ENCODE assay signal across 24 mouse cellular contexts in genomic region chr12:84947894-84948583, GRCm38 (mm10). TPM values are rescaled to one million over a fixed set of nuclear protein-coding genes. Genes with fewer than 3 reads are reported as not detected.
A peak's percentile ranks its signal among the peaks of the same experiment; 100 is the strongest.
DNase-seq lines count a peak whose midpoint lies in the region; ATAC-seq and TF ChIP-seq lines count a peak whose summit lies in the region.
"Had no signal": no experiment of that assay in that cellular context is flagged by ENCODE, and none has a peak within 500 bp of the region (broad histone marks: within the 10 kb centered on the region; RNA-seq: fewer than 3 reads in every experiment).

No protein-coding gene starts in this region.

- H3K4me1 ChIP-seq in heart, adult 2 months (ENCODE audit: control insufficient read depth, insufficient read depth, low read length), result peaks cover 11% of the 10 kb centered on the region; the same call in 1 of the 2 replicates
- H3K4me1 ChIP-seq in heart, embryonic 12.5 days (replicated peaks), result peaks cover 40% of the 10 kb centered on the region
- peaks cover 14% of the 10 kb centered on the region for H3K4me1 ChIP-seq in liver, postnatal 0 days (ENCODE audit: insufficient read depth)
- no peaks in the 10 kb centered on the region for H3K4me1 ChIP-seq in forebrain, embryonic 16.5 days (replicated peaks; ENCODE audit: control insufficient read depth, insufficient read depth, low read length)
- H3K4me1 ChIP-seq in hindbrain, embryonic 11.5 days (replicated peaks; ENCODE audit: control insufficient read depth, insufficient read depth, low read length), result no peaks in the 10 kb centered on the region
- H3K4me1 ChIP-seq: embryonic facial prominence, embryonic 12.5 days; hindbrain, embryonic 12.5 days; limb, embryonic 15.5 days had no signal

- no peaks in the 10 kb centered on the region for H3K79me2 ChIP-seq in heart, adult 2 months (replicated peaks; ENCODE audit: control insufficient read depth, insufficient read depth, low read length)

- no peaks in the 10 kb centered on the region for H3K9me3 ChIP-seq in heart, embryonic 12.5 days (replicated peaks)
- no peaks in the 10 kb centered on the region for H3K9me3 ChIP-seq in liver, postnatal 0 days (ENCODE audit: low read length)
- H3K9me3 ChIP-seq in forebrain, embryonic 16.5 days (ENCODE audit: control insufficient read depth, low read length), result no peaks in the 10 kb centered on the region
- H3K9me3 ChIP-seq in hindbrain, embryonic 11.5 days (ENCODE audit: control insufficient read depth, low read length), result no peaks in the 10 kb centered on the region
- H3K9me3 ChIP-seq: embryonic facial prominence, embryonic 12.5 days; hindbrain, embryonic 12.5 days; limb, embryonic 15.5 days; lung, embryonic 15.5 days had no signal

- peak overlapping the region; percentile 73 for H3K27ac ChIP-seq in heart, adult 2 months
- no peak overlapping the region for H3K27ac ChIP-seq in heart, embryonic 12.5 days (ENCODE audit: poor library complexity, severe bottlenecking)
- H3K27ac ChIP-seq in liver, postnatal 0 days (ENCODE audit: low read depth), result no peak overlapping the region
- H3K27ac ChIP-seq in forebrain, embryonic 16.5 days (ENCODE audit: low read length), result no peak overlapping the region
- H3K27ac ChIP-seq in hindbrain, embryonic 11.5 days (ENCODE audit: low read depth, low read length), result no peak overlapping the region
- H3K27ac ChIP-seq: embryonic facial prominence, embryonic 12.5 days; hindbrain, embryonic 12.5 days; kidney, postnatal 0 days; limb, embryonic 15.5 days; lung, embryonic 15.5 days; macrophage; stomach, postnatal 0 days had no signal

- 32% methylated on average over 2 of the region's 2 CpGs for WGBS in heart, adult 2 months
- WGBS in heart, embryonic 12.5 days, result 67% methylated on average over 2 of the region's 2 CpGs
- 64% methylated on average over 2 of the region's 2 CpGs for WGBS in liver, postnatal 0 days (ENCODE audit: insufficient replicate concordance)
- 84% methylated on average over 2 of the region's 2 CpGs for WGBS in forebrain, embryonic 16.5 days
- 87% methylated on average over 2 of the region's 2 CpGs for WGBS in hindbrain, embryonic 11.5 days

- H3K4me3 ChIP-seq in heart, adult 2 months, result no peak overlapping the region
- no peak overlapping the region for H3K4me3 ChIP-seq in heart, embryonic 12.5 days
- H3K4me3 ChIP-seq in liver, postnatal 0 days (ENCODE audit: low read depth, low read length), result no peak overlapping the region
- no peak overlapping the region for H3K4me3 ChIP-seq in forebrain, embryonic 16.5 days (replicated peaks; ENCODE audit: low read length)
- H3K4me3 ChIP-seq in hindbrain, embryonic 11.5 days (ENCODE audit: low read depth, low read length), result no peak overlapping the region
- H3K4me3 ChIP-seq: embryonic facial prominence, embryonic 12.5 days; erythroblast, embryonic 14.5 days; hindbrain, embryonic 12.5 days; limb, embryonic 15.5 days; lung, embryonic 15.5 days had no signal

- no peaks in the 10 kb centered on the region for H3K27me3 ChIP-seq in heart, adult 2 months (ENCODE audit: control insufficient read depth, insufficient read depth, low read length)
- no peaks in the 10 kb centered on the region for H3K27me3 ChIP-seq in heart, embryonic 12.5 days (replicated peaks)
- H3K27me3 ChIP-seq in liver, postnatal 0 days (ENCODE audit: insufficient read depth, low read length), result no peaks in the 10 kb centered on the region
- H3K27me3 ChIP-seq in forebrain, embryonic 16.5 days (replicated peaks; ENCODE audit: control insufficient read depth, insufficient read depth, low read length), result no peaks in the 10 kb centered on the region
- H3K27me3 ChIP-seq in hindbrain, embryonic 11.5 days (ENCODE audit: control insufficient read depth, insufficient read depth, low read length), result no peaks in the 10 kb centered on the region
- H3K27me3 ChIP-seq: CH12.LX; embryonic facial prominence, embryonic 12.5 days; hindbrain, embryonic 12.5 days; limb, embryonic 15.5 days; lung, embryonic 15.5 days had no signal

- H3K4me2 ChIP-seq in heart, embryonic 12.5 days, result no peak overlapping the region
- no peak overlapping the region for H3K4me2 ChIP-seq in liver, postnatal 0 days (ENCODE audit: low read depth, low read length)
- no peak overlapping the region for H3K4me2 ChIP-seq in forebrain, embryonic 16.5 days (ENCODE audit: low read length)
- H3K4me2 ChIP-seq in hindbrain, embryonic 11.5 days (replicated peaks; ENCODE audit: low read depth, low read length), result no peak overlapping the region
- H3K4me2 ChIP-seq: embryonic facial prominence, embryonic 12.5 days; hindbrain, embryonic 12.5 days; limb, embryonic 15.5 days; lung, embryonic 15.5 days; midbrain, embryonic 11.5 days had no signal

- DNase-seq in heart, adult 2 months, result no peak
- no peak for DNase-seq in liver, postnatal 0 days
- DNase-seq in liver, result no peak
- peak; percentile 66 for DNase-seq in cerebellum, adult 8-10 months
- peak; percentile 58 for DNase-seq in fat pad, adult 2 months (ENCODE audit: extremely low read depth, low read depth, low spot score)
- no peak for DNase-seq in hindbrain, embryonic 11.5 days (ENCODE audit: low spot score)
- DNase-seq: gastrocnemius, postnatal 14 days; kidney, adult 18-20 months; retina, postnatal 1 day; right cerebral cortex, postnatal 4 days; thymus, postnatal 14 days had no signal

- no peak overlapping the region for H3K9ac ChIP-seq in heart, adult 2 months (ENCODE audit: low read depth, low read length)
- no peak overlapping the region for H3K9ac ChIP-seq in heart, embryonic 12.5 days
- H3K9ac ChIP-seq in liver, postnatal 0 days (replicated peaks), result no peak overlapping the region
- H3K9ac ChIP-seq in forebrain, embryonic 16.5 days (replicated peaks; ENCODE audit: low read depth, low read length), result no peak overlapping the region
- H3K9ac ChIP-seq in hindbrain, embryonic 11.5 days (ENCODE audit: low read depth, low read length), result no peak overlapping the region
- H3K9ac ChIP-seq: embryonic facial prominence, embryonic 12.5 days; hindbrain, embryonic 12.5 days; limb, embryonic 15.5 days; lung, embryonic 15.5 days had no signal

- ATAC-seq in heart, embryonic 12.5 days (ENCODE audit: insufficient number of reproducible peaks, low FRiP score), result no peak
- 0 out of 2 replicates have a peak, but pooled peaks have one; percentile 19 for ATAC-seq in liver, postnatal 0 days
- no peak for ATAC-seq in forebrain, embryonic 16.5 days
- ATAC-seq in hindbrain, embryonic 11.5 days (ENCODE audit: low FRiP score), result no peak
- ATAC-seq: forebrain, embryonic 14.5 days had no signal

- TF ChIP-seq EP300 in heart, adult 2 months (IDR thresholded peaks at IDR 0.05; ENCODE audit: insufficient read depth, low read depth, low read length), result no peak
- TF ChIP-seq EP300 in liver, postnatal 0 days (IDR thresholded peaks at IDR 0.05; ENCODE audit: low read depth), result no peak

- peaks cover 27% of the 10 kb centered on the region for H3K36me3 ChIP-seq in heart, adult 2 months (ENCODE audit: control insufficient read depth, insufficient read depth, low read length)
- peaks cover 32% of the 10 kb centered on the region for H3K36me3 ChIP-seq in heart, embryonic 12.5 days
- H3K36me3 ChIP-seq in liver, postnatal 0 days (replicated peaks; ENCODE audit: insufficient read depth, low read length), result peaks cover 42% of the 10 kb centered on the region
- H3K36me3 ChIP-seq in forebrain, embryonic 16.5 days (ENCODE audit: control insufficient read depth, insufficient read depth), result peaks cover 7% of the 10 kb centered on the region; the same call in 1 of the 2 replicates
- H3K36me3 ChIP-seq in hindbrain, embryonic 11.5 days (ENCODE audit: control insufficient read depth, insufficient read depth, low read length), result peaks cover 3% of the 10 kb centered on the region; the same call in 1 of the 2 replicates

- no peak for TF ChIP-seq POLR2A in heart, adult 2 months (IDR thresholded peaks at IDR 0.05; ENCODE audit: insufficient read depth, low read depth, low read length)

- intact Hi-C loops in heart, adult 2 months (cut with DNase I), result no loop called here

- TF ChIP-seq CTCF in heart, adult 2 months (IDR thresholded peaks at IDR 0.05), result no peak
- TF ChIP-seq CTCF in liver, postnatal 0 days (IDR thresholded peaks at IDR 0.05; ENCODE audit: low read depth), result no peak

RNA-seq across cellular contexts. Expression of gene Fcf1, which starts 22.7 kb away (rescaled TPM):
- total RNA-seq in heart, adult 2 months (2021), result 10 to 100 TPM; 31.8 to 35.1 TPM
- 28.1 and 54.1 TPM in 2 replicates for polyA plus RNA-seq in heart, adult 2 months (2012; rRNA removed)
- polyA plus RNA-seq in heart, embryonic 12.5 days (2016; fragmentation: Nextera tagmentation; extraction: Ambion mirVana), result 79.4 and 80.3 TPM in 2 replicates
- polyA plus RNA-seq in liver, postnatal 0 days (2015; fragmentation: Nextera tagmentation; extraction: Ambion mirVana), result 66.0 and 74.5 TPM in 2 replicates
- polyA plus RNA-seq in forebrain, embryonic 16.5 days (2015; fragmentation: Nextera tagmentation; extraction: Ambion mirVana), result 108 and 118 TPM in 2 replicates
- 148 and 156 TPM in 2 replicates for polyA plus RNA-seq in hindbrain, embryonic 11.5 days (2014; fragmentation: Nextera tagmentation; extraction: Ambion mirVana)

RNA-seq across cellular contexts. Expression of gene Arel1, which starts 22.7 kb away (rescaled TPM):
- total RNA-seq in heart, adult 2 months (2021), result 10 to 100 TPM; 34.9 to 45.2 TPM
- 29.5 and 45.9 TPM in 2 replicates for polyA plus RNA-seq in heart, adult 2 months (2012; rRNA removed)
- polyA plus RNA-seq in heart, embryonic 12.5 days (2016; fragmentation: Nextera tagmentation; extraction: Ambion mirVana), result 14.4 and 15.4 TPM in 2 replicates
- polyA plus RNA-seq in liver, postnatal 0 days (2015; fragmentation: Nextera tagmentation; extraction: Ambion mirVana), result 5.2 and 6.9 TPM in 2 replicates
- polyA plus RNA-seq in forebrain, embryonic 16.5 days (2015; fragmentation: Nextera tagmentation; extraction: Ambion mirVana), result 39.3 and 43.5 TPM in 2 replicates
- 21.8 and 24.5 TPM in 2 replicates for polyA plus RNA-seq in hindbrain, embryonic 11.5 days (2014; fragmentation: Nextera tagmentation; extraction: Ambion mirVana)

RNA-seq across cellular contexts. Expression of gene Ylpm1, which starts 48.1 kb away (rescaled TPM):
- total RNA-seq in heart, adult 2 months (2021), result 10 to 100 TPM; 26.7 to 26.8 TPM
- 9.3 and 12.1 TPM in 2 replicates for polyA plus RNA-seq in heart, adult 2 months (2012; rRNA removed)
- 21.1 and 24.3 TPM in 2 replicates for polyA plus RNA-seq in heart, embryonic 12.5 days (2016; fragmentation: Nextera tagmentation; extraction: Ambion mirVana)
- polyA plus RNA-seq in liver, postnatal 0 days (2015; fragmentation: Nextera tagmentation; extraction: Ambion mirVana), result 5.4 and 6.2 TPM in 2 replicates
- 43.6 and 43.8 TPM in 2 replicates for polyA plus RNA-seq in forebrain, embryonic 16.5 days (2015; fragmentation: Nextera tagmentation; extraction: Ambion mirVana)
- 44.2 and 53.2 TPM in 2 replicates for polyA plus RNA-seq in hindbrain, embryonic 11.5 days (2014; fragmentation: Nextera tagmentation; extraction: Ambion mirVana)

Comparison
In these comparisons a context has a peak if more than half of its experiments do, and no peak if none do; other contexts are left out.
1. DNase-seq: peak in cerebellum, adult 8-10 months (single experiment) and fat pad, adult 2 months (single experiment); none in heart, adult 2 months (0 of 2), liver, postnatal 0 days (single experiment), liver (single experiment) and hindbrain, embryonic 11.5 days (single experiment).